Mouse (Mus musculus) megakaryocyte, embryonic 14.5 days (primary cell): ENCODE results near the gene Tnrc6b. TPM values are rescaled to one million over a fixed set of nuclear protein-coding genes. Genes with fewer than 3 reads are reported as not detected.
"Not testable (repeated sequence)": the region's sequence is repeated elsewhere in the genome, so short reads cannot be mapped to it uniquely, and the experiment has no call there.

ENCODE experiments used
- H3K27me3 ChIP-seq: replicated peaks from 2 replicates; pipeline ENCODE3; 2012; ENCODE audit warnings: inconsistent platforms
- H3K36me3 ChIP-seq: replicated peaks from 2 replicates; pipeline ENCODE3; 2012; ENCODE audit warnings: low read length, inconsistent platforms, mixed read lengths
- H3K4me1 ChIP-seq: 2 replicates; pipeline ENCODE4 v1.6.1; 2012; ENCODE audit warnings: inconsistent platforms
- H3K4me3 ChIP-seq: replicated peaks from 2 replicates; pipeline ENCODE3; 2012; ENCODE audit warnings: moderate library complexity, mild to moderate bottlenecking, inconsistent platforms
- H3K9me3 ChIP-seq: 2 replicates; pipeline ENCODE4 v1.6.1; 2012; ENCODE audit warnings: inconsistent platforms
- FLI1 ChIP-seq: IDR thresholded peaks from 2 replicates; pipeline ENCODE4 v1.6.1; 2012; ENCODE audit warnings: low read length, inconsistent platforms, mixed read lengths
- GATA1 ChIP-seq: IDR thresholded peaks from 3 replicates; pipeline ENCODE4 v1.6.1; 2012; ENCODE audit warnings: mixed read lengths, low read length, inconsistent platforms, borderline replicate concordance
- polyA plus RNA-seq: library from polyadenylated mRNA; stranded (reverse); fragments of >175 nt; gene quantifications from 2 replicates; pipeline ENCODE4 v1.2.3, GENCODE M21; 2012; ENCODE audit warnings: low replicate concordance; ENCODE audit not compliant: insufficient read depth

Tnrc6b gene
- polyA plus RNA-seq, 1 experiment, result 19.3 TPM

DNA sequence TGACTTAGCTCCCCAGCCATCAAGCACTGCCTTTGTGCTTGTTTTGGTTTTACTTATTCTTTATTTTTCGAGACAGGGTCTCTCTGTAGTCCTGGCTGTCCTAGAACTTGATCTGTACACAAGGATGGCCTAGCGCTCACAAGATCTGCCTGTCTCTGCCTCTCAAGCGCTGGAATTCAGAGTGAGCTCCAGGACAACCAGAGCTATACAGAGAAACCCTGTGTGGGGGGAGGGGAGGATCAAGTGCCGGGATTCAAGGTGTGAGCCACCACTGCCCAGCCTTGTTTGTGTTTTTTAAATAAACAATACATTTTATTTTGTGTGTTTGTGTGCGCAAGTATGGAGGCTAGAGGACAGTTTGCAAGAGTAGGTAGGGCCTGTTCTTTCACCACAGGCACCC, 141.0 kb downstream of the Tnrc6b start:
- H3K9me3 ChIP-seq, result no peaks in the 10 kb centered on the region
- H3K36me3 ChIP-seq, result peaks cover 48% of the 10 kb centered on the region
- H3K4me3 ChIP-seq, result no peak overlapping the region
- peaks cover 65% of the 10 kb centered on the region for H3K4me1 ChIP-seq
- TF ChIP-seq GATA1 (no peak), FLI1 (no peak)
- H3K27me3 ChIP-seq, result no peaks in the 10 kb centered on the region

DNA sequence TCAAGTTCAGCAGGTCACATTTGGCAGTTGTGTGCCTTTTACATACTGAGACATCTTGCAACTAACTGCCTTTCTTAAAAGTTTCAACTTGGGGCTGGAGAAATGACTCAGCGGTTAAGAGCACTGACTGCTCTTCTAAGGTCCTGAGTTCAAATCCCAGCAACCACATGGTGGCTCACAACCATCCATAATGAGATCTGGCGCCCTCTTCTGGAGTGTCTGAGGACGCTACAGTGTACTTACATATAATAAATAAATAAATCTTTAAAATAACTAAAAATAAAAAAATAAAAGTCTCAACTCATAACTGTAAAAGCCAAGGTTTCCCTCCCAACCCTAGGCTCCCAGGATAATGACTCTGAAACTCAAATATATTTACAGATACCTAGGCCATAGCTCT, 141.4 kb downstream of the Tnrc6b start:
- Histone ChIP-seq H3K4me1 (peaks cover 62% of the 10 kb centered on the region), H3K36me3 (peaks cover 45% of the 10 kb centered on the region)
- not testable (repeated sequence) for H3K9me3 ChIP-seq, H3K27me3 ChIP-seq, H3K4me3 ChIP-seq

GRCm38 (mm10) chr15:80859366-80859765, 148.3 kb downstream of the Tnrc6b start:
- no peak overlapping the region for H3K4me3 ChIP-seq
- peaks cover 27% of the 10 kb centered on the region for H3K4me1 ChIP-seq
- peaks cover 56% of the 10 kb centered on the region for H3K36me3 ChIP-seq
- H3K27me3 ChIP-seq, result no peaks in the 10 kb centered on the region
- TF ChIP-seq FLI1, result no peak
- H3K9me3 ChIP-seq, result no peaks in the 10 kb centered on the region

GRCm38 (mm10) chr15:80861302-80861701, 150.2 kb downstream of the Tnrc6b start:
- no peak for TF ChIP-seq FLI1
- Histone ChIP-seq H3K27me3 (no peaks in the 10 kb centered on the region), H3K9me3 (no peaks in the 10 kb centered on the region), H3K4me3 (no peak overlapping the region), H3K4me1 (peaks cover 13% of the 10 kb centered on the region), H3K36me3 (peaks cover 74% of the 10 kb centered on the region)

- H3K4me1 ChIP-seq, result peaks cover 16% of the 10 kb centered on the region
- H3K36me3 ChIP-seq, result peaks cover 81% of the 10 kb centered on the region
Observed at GRCm38 (mm10) chr15:80862027-80862426, 150.9 kb downstream of the Tnrc6b start.

DNA sequence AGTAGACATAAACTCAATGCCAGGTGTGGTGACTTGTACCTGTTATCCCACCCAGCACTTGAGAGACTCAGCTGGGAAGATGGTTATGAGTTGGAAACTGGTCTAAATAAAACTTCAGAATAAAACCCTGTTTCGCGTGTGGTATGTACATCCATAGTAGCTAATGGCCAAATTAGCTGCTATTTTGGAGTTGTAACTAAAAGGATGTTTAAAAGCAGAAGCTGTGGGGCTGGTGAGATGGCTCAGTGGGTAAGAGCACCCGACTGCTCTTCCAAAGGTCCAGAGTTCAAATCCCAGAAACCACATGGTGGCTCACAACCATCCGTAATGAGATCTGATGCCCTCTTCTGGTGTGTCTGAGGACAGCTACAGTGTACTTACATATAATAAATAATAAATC, 157.5 kb downstream of the Tnrc6b start:
- H3K27me3 ChIP-seq, H3K9me3 ChIP-seq, H3K4me3 ChIP-seq: not testable (repeated sequence)
- Histone ChIP-seq H3K36me3 (peaks cover 64% of the 10 kb centered on the region), H3K4me1 (peaks cover 17% of the 10 kb centered on the region)

More at GRCm38 (mm10) chr15:80862027-80862426, 150.9 kb downstream of the Tnrc6b start:
- TF ChIP-seq FLI1, result no peak
- TF ChIP-seq GATA1, result no peak
- Histone ChIP-seq H3K27me3 (no peaks in the 10 kb centered on the region), H3K9me3 (no peaks in the 10 kb centered on the region), H3K4me3 (no peak overlapping the region)

GRCm38 (mm10) chr15:80874726-80875125, 163.6 kb downstream of the Tnrc6b start:
- Histone ChIP-seq H3K36me3 (peaks cover 66% of the 10 kb centered on the region), H3K27me3 (no peaks in the 10 kb centered on the region), H3K4me3 (no peak overlapping the region), H3K9me3 (no peaks in the 10 kb centered on the region), H3K4me1 (peaks cover 21% of the 10 kb centered on the region)
- TF ChIP-seq GATA1, result no peak
- no peak for TF ChIP-seq FLI1

DNA sequence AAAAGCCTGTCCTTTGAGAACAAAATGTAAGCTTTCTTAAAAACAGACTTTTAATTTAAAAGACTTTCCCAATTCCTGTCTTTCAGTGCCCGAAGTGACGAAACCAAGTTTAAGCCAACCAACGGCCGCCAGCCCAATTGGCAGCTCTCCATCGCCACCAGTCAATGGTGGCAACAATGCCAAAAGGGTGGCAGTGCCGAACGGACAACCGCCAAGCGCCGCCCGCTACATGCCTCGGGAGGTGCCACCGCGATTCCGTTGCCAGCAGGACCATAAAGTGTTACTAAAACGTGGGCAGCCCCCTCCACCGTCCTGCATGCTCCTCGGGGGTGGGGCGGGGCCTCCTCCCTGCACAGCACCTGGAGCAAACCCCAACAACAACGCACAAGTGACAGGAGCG, 165.1 kb downstream of the Tnrc6b start:
- H3K27me3 ChIP-seq, result no peaks in the 10 kb centered on the region
- peaks cover 36% of the 10 kb centered on the region for H3K4me1 ChIP-seq
- TF ChIP-seq FLI1 (no peak), GATA1 (no peak)
- peaks cover 78% of the 10 kb centered on the region for H3K36me3 ChIP-seq
- no peak overlapping the region for H3K4me3 ChIP-seq
- H3K9me3 ChIP-seq, result no peaks in the 10 kb centered on the region

GRCm38 (mm10) chr15:80884095-80884494, 173.0 kb downstream of the Tnrc6b start:
- Histone ChIP-seq H3K4me1 (peaks cover 44% of the 10 kb centered on the region), H3K9me3 (no peaks in the 10 kb centered on the region), H3K27me3 (no peaks in the 10 kb centered on the region), H3K4me3 (no peak overlapping the region), H3K36me3 (peaks cover 97% of the 10 kb centered on the region)
- TF ChIP-seq GATA1, result no peak
- TF ChIP-seq FLI1, result no peak

DNA sequence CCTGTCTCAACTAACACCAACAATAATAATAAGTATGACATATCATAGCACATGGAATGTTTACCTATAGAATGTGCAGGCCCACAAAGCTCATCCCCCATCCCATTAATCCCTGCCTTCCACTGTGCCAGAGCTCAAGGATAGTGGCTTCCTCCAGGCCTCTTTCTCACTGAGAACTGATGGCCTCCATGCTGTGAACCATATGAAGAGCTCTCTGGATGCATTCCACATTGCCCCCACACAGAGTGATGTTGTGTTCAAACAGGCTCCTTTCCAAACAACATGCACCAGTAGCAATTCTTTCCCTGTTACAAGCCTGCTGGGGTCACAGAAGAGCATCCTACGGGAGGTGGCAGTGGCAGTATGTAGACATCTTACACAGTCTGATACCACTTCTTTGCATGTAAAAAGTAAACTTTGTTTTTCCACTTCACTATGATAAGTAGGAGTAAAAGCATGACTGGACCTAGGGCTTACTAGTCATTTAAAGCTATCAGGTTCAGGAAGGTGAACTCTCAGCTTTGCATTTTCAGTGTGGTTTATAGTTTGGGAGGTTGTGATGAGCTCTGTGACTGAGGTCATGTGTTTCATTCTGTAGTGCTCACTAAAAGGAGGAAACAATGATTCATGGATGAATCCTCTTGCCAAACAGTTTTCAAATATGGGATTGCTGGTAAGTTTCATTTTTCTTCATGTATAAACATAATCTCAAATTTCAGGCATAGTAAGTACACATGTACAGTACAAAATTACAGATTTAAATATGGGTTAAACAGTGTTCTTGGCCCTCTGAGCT, 175.4 kb downstream of the Tnrc6b start:
- no peaks in the 10 kb centered on the region for H3K9me3 ChIP-seq
- peaks cover 97% of the 10 kb centered on the region for H3K36me3 ChIP-seq
- TF ChIP-seq FLI1 (no peak), GATA1 (no peak)
- no peak overlapping the region for H3K4me3 ChIP-seq
- peaks cover 23% of the 10 kb centered on the region for H3K4me1 ChIP-seq
- H3K27me3 ChIP-seq, result no peaks in the 10 kb centered on the region

DNA sequence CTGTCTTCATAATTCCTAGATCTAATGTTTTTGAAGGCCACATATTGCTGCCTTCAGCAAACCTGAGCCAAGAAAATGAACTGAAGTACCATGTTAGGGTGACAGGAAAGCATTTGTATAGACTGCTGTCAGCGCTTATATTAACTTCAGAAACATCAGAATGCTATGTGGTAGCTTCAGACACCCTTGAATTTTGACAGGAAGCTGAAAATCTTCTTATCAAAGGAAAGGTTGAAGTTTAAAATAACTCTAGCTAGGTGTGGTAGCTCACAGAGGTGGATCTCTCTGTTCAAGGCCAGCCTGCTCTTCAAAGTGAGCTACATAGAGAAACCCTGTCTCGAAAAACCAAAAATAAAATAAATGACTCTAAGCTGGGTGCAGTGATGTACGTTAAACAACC, 181.2 kb downstream of the Tnrc6b start:
- Histone ChIP-seq H3K27me3 (no peaks in the 10 kb centered on the region), H3K4me3 (no peak overlapping the region), H3K36me3 (peaks cover 99% of the 10 kb centered on the region), H3K9me3 (no peaks in the 10 kb centered on the region), H3K4me1 (peaks cover 12% of the 10 kb centered on the region; the same call in 1 of the 2 replicates)
- TF ChIP-seq FLI1, result no peak
- no peak for TF ChIP-seq GATA1
